Mouse (Mus musculus) limb, embryonic 14.5 days (tissue): ENCODE measurements at regions not wholly inside any gene's neighbourhood (a gene's known extent, or its start where the extent isn't known, plus 50 kb on each side); places are given as distances from the start of the nearest gene placed in this dataset.

Experiments used
- ATAC-seq: fragments of 200-750 bp; cut with Nextera tagmentation; 2 replicates; pipeline ENCODE4 v1.8.0; 2017; ENCODE audit warnings: low read depth, moderate number of reproducible peaks, moderate TSS enrichment; ENCODE audit not compliant: low FRiP score
- DNase-seq: peaks from one replicate; pipeline ENCODE4 v3.0.0-alpha.2; 2015; ENCODE audit warnings: low spot score
- H3K27ac ChIP-seq: fragments of 300-500 bp; sonication (generic); replicated peaks from 2 replicates; pipeline ENCODE4 v1.5.1; 2014; ENCODE audit warnings: low read depth, mild to moderate bottlenecking, low read length, moderate library complexity, mixed read lengths
- H3K27me3 ChIP-seq: fragments of 300-500 bp; sonication (generic); 2 replicates; pipeline ENCODE4 v1.6.1; 2014; ENCODE audit warnings: low read length, mixed read lengths; ENCODE audit not compliant: control insufficient read depth, insufficient read depth
- H3K36me3 ChIP-seq: fragments of 300-500 bp; sonication (generic); 2 replicates; pipeline ENCODE4 v1.6.1; 2014; ENCODE audit warnings: mild to moderate bottlenecking, low read length, moderate library complexity, mixed read lengths; ENCODE audit not compliant: control insufficient read depth, insufficient read depth
- H3K4me1 ChIP-seq: fragments of 300-500 bp; sonication (generic); 2 replicates; pipeline ENCODE4 v1.6.1; 2014; ENCODE audit warnings: antibody characterized with exemption, low read length, mixed read lengths; ENCODE audit not compliant: control insufficient read depth, insufficient read depth
- H3K4me2 ChIP-seq: fragments of 300-500 bp; sonication (generic); replicated peaks from 2 replicates; pipeline ENCODE4 v1.6.1; 2014; ENCODE audit warnings: low read depth, mild to moderate bottlenecking, low read length, moderate library complexity; ENCODE audit not compliant: severe bottlenecking
- H3K4me3 ChIP-seq: fragments of 300-500 bp; sonication (generic); replicated peaks from 2 replicates; pipeline ENCODE4 v1.5.1; 2014; ENCODE audit warnings: low read length
- H3K9ac ChIP-seq: fragments of 300-500 bp; sonication (generic); 2 replicates; pipeline ENCODE4 v1.6.1; 2014; ENCODE audit warnings: mild to moderate bottlenecking, low read depth, low read length, moderate library complexity; ENCODE audit not compliant: severe bottlenecking
- H3K9me3 ChIP-seq: fragments of 300-500 bp; sonication (generic); 2 replicates; pipeline ENCODE4 v1.6.1; 2016; ENCODE audit warnings: low read length; ENCODE audit not compliant: control insufficient read depth
- POLR2A ChIP-seq: fragments of 200-500 bp; IDR thresholded peaks from 2 replicates; pipeline ENCODE4 v1.8.0; 2012; ENCODE audit warnings: inconsistent platforms, mild to moderate bottlenecking, moderate library complexity, borderline replicate concordance; ENCODE audit not compliant: insufficient read depth, insufficient read length; ENCODE audit errors: extremely low read depth
- WGBS: fragments of 180-500 bp; shearing (Covaris S2); extraction: QIAGEN DNeasy Blood & Tissue Kit; methylation state at CpG from one replicate; pipeline ENCODE4 v1.1.7; 2014; 5-methylcytosine and 5-hydroxymethylcytosine counted together

DNA sequence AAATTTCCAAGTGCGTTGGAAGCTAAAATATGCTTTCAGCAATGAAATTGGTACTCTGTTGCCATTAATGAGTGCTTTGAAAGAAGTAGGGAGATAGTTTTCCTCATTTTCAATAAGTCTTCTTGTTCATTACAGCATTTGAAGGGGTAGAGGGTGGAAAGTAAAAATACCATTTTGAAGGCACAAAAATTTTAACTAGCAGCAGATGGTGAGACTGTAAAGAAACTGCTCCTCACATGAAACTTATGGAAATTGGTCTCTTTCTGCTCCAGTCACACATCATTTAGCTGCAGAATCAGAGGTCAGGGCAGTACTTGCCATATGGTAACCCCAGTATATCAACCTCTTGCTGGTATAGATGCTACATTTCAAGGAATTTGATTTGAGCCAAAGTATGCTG is 414.1 kb downstream of the Chl1 start:
- WGBS, result 51% methylated on average over 1 of the region's 1 CpGs
- no peak for TF ChIP-seq POLR2A

DNA sequence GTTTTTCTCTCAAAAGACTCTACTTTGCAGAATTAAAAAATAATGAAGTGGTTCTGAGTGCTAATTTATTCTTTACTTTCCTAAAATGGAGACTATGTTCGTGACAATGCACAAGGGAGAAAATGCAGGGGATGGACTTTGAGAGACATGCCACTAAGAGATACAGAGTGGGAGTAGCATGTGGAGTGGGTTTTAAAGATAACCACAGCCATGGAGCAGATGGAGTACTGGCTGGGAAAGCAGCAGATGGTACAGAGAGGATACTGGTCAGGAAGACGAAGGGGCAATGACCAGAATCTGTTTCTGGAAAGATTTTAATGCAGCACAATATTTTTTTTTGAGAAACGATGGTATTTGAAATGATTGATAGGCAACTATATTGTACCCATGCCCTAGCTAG is 416.7 kb downstream of the Chl1 start:
- 87% methylated on average over 3 of the region's 3 CpGs for WGBS
- no peak overlapping the region for H3K4me3 ChIP-seq
- ATAC-seq (no peak), DNase-seq (no peak)
- no peak for TF ChIP-seq POLR2A
- H3K9me3 ChIP-seq, result no peaks in the 10 kb centered on the region
- H3K9ac ChIP-seq, result no peak overlapping the region
- H3K27ac ChIP-seq, result no peak overlapping the region
- H3K27me3 ChIP-seq, result no peaks in the 10 kb centered on the region
- no peak overlapping the region for H3K4me2 ChIP-seq
- H3K36me3 ChIP-seq, result no peaks in the 10 kb centered on the region
- no peaks in the 10 kb centered on the region for H3K4me1 ChIP-seq

More for the DNA sequence above, 414.1 kb downstream of the Chl1 start:
- H3K9me3 ChIP-seq, result no peaks in the 10 kb centered on the region
- no peaks in the 10 kb centered on the region for H3K4me1 ChIP-seq
- no peak for DNase-seq
- H3K9ac ChIP-seq, result no peak overlapping the region
- no peak overlapping the region for H3K4me2 ChIP-seq
- no peak overlapping the region for H3K27ac ChIP-seq
- no peak for ATAC-seq
- no peak overlapping the region for H3K4me3 ChIP-seq
- no peaks in the 10 kb centered on the region for H3K27me3 ChIP-seq
- no peaks in the 10 kb centered on the region for H3K36me3 ChIP-seq

DNA sequence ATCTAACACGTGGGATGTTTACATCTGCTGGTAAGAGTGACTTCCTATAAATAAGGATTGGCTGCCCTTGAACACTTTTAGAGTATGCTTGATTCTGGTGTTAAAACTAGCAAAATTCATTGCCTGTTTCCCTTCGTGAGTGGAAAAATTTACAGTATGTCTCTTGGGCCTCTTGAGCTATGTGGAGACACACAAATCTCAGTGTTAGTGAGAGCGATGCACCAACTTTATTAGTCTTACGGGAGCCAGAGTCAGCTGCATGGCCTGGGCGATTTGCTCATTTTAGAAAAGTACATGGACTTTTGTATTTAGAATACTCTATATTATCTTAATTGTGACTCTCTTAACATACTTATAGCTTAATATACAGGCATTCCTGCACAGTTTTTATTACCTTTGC is 430.0 kb downstream of the Chl1 start:
- H3K4me2 ChIP-seq, result no peak overlapping the region
- no peaks in the 10 kb centered on the region for H3K9me3 ChIP-seq
- H3K9ac ChIP-seq, result no peak overlapping the region
- no peak for TF ChIP-seq POLR2A
- DNase-seq (peak; percentile 36), ATAC-seq (peak; percentile 34)
- H3K27ac ChIP-seq, result no peak overlapping the region
- H3K4me3 ChIP-seq, result no peak overlapping the region
- no peaks in the 10 kb centered on the region for H3K4me1 ChIP-seq
- 45% methylated on average over 5 of the region's 5 CpGs for WGBS
- H3K36me3 ChIP-seq, result no peaks in the 10 kb centered on the region
- no peaks in the 10 kb centered on the region for H3K27me3 ChIP-seq

GRCm38 (mm10) chr6:103944361-103944760 is 434.0 kb downstream of the Chl1 start:
- DNase-seq (no peak), ATAC-seq (no peak)
- Histone ChIP-seq H3K27ac (no peak overlapping the region), H3K4me3 (no peak overlapping the region), H3K9ac (no peak overlapping the region), H3K4me1 (no peaks in the 10 kb centered on the region), H3K27me3 (no peaks in the 10 kb centered on the region), H3K36me3 (no peaks in the 10 kb centered on the region), H3K9me3 (no peaks in the 10 kb centered on the region), H3K4me2 (no peak overlapping the region)
- 69% methylated on average over 2 of the region's 2 CpGs for WGBS
- no peak for TF ChIP-seq POLR2A

- Histone ChIP-seq H3K9me3 (no peaks in the 10 kb centered on the region), H3K4me2 (no peak overlapping the region), H3K27ac (no peak overlapping the region), H3K9ac (no peak overlapping the region), H3K36me3 (no peaks in the 10 kb centered on the region), H3K4me1 (no peaks in the 10 kb centered on the region), H3K27me3 (no peaks in the 10 kb centered on the region), H3K4me3 (no peak overlapping the region)
- no peak for TF ChIP-seq POLR2A
- ATAC-seq (no peak), DNase-seq (no peak)
- WGBS, result 78% methylated on average over 3 of the region's 3 CpGs
Observed at GRCm38 (mm10) chr6:103947474-103947873, 437.1 kb downstream of the Chl1 start.
